Mouse (Mus musculus) hematopoietic stem cell, adult 5-6 weeks (primary cell): ENCODE results near the gene Itgal. TPM values are rescaled to one million over a fixed set of nuclear protein-coding genes. Genes with fewer than 3 reads are reported as not detected.
A peak's percentile ranks its signal among the peaks of the same experiment; 100 is the strongest.
"Not testable (repeated sequence)": the region's sequence is repeated elsewhere in the genome, so short reads cannot be mapped to it uniquely, and the experiment has no call there.

ENCODE experiments used
- ATAC-seq, 2 experiments: fragments of 125-278 bp in 1 of 2; replicated peaks in 1 of 2; 2 replicates each; pipeline ENCODE4 v1.8.0; 2016 to 2017; ENCODE audit warnings: inconsistent platforms in 2 of 2, mild to moderate bottlenecking in 2 of 2, moderate number of reproducible peaks in 2 of 2, low read depth in 1 of 2, moderate TSS enrichment in 1 of 2; ENCODE audit not compliant: low FRiP score in 2 of 2, poor library complexity in 2 of 2, severe bottlenecking in 2 of 2, insufficient read depth in 1 of 2, low TSS enrichment in 1 of 2
- total RNA-seq: library from RNA; stranded (forward); fragments of 172-1452, 232-1000 nt; gene quantifications from 2 replicates; pipeline ENCODE4 v1.2.3, GENCODE M21; 2017

The Itgal gene
- total RNA-seq, 1 experiment from 2014 or later, result 13.7 TPM

GRCm38 (mm10) chr7:127321106-127321505 is 25.0 kb downstream of the Itgal start:
- no peak for ATAC-seq

GRCm38 (mm10) chr7:127322085-127322484 is 26.0 kb downstream of the Itgal start:
- peak in 1 of 2 experiments; percentile 59; a peak in 1 of 4 replicates for ATAC-seq

- no peak for ATAC-seq
Measured at GRCm38 (mm10) chr7:127324944-127325343, 28.9 kb downstream of the Itgal start.

- no peak for ATAC-seq
Measured at GRCm38 (mm10) chr7:127325550-127325949, 29.5 kb downstream of the Itgal start.

GRCm38 (mm10) chr7:127326685-127327084 is 30.6 kb downstream of the Itgal start:
- ATAC-seq, result no peak

DNA sequence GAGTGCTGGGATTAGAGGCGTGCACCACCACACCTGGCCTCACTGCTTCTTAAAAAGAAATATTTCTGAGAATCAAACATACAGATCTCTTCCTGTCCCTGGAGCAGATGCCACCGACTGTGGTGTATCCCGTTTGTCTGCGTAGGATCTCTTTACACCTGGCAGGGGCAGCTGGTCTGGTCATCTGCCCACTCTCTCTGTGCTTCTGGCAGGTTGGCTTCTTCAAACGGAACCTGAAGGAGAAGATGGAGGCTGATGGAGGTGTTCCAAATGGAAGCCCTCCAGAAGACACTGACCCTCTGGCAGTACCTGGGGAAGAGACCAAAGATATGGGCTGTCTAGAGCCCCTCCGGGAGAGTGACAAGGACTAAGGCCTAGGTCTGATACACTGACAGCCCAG is 37.2 kb downstream of the Itgal start:
- ATAC-seq, result no peak

DNA sequence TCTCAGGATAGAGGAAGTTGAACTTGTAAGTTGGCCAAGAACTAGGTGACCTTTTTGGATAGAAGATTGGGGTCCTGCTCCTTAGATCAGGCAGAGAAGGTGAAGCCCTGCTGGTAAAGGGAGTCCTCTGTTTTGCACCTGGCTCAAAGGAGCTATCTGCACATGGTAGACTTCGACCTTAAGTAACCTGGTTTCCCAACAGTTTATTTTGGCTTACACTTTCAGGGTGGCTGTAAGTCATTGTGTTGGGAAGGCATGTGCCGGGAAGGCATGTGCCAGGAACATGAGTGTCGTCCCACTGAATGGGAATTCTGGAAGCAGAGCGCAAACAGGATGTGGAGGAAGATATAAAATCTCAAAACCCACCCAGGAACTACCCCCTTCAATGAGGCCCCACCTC is 39.5 kb downstream of the Itgal start:
- ATAC-seq, result no peak

DNA sequence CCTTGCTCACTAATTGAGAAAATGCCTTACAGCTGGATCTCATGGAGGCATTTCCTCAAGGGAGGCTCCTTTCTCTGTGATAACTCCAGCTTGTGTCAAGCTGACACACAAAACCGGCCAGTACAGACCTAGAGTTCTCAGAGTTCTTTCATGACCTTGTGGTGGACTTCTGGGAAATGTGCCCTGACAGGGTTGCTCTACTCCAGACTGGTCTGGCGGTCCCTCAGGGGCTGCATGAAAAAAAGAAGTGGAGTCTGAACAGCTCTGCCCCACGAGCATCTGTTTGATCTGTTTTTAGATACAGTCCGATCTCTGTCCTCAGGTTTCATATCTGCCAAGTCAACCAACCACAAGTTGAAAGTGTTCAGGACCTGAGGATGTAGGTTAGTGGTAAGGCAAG is 41.6 kb downstream of the Itgal start:
- ATAC-seq, result no peak

- ATAC-seq, result no peak
Measured at GRCm38 (mm10) chr7:127341356-127341755, 45.3 kb downstream of the Itgal start.

GRCm38 (mm10) chr7:127341861-127342260 is 45.8 kb downstream of the Itgal start:
- ATAC-seq, result not testable (repeated sequence)

DNA sequence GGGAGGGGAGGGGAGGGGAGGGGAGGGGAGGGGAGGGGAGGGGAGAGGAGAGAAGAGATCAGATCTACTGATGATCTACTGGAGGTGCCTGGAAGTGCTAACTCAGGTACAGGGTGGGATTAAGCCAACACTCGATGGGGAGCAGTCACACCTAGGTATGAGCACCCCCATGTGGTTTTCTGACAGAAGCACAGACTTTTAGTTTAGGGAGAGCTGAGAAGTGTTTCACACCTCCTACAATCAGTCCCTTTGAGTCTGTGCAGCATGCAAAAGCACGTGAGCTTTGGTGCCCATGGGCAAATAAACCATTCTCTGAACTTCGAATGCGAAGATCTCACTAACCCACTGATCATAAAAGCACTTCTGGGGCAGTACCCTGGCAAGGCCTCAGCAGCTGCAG is 46.3 kb downstream of the Itgal start:
- no peak for ATAC-seq

DNA sequence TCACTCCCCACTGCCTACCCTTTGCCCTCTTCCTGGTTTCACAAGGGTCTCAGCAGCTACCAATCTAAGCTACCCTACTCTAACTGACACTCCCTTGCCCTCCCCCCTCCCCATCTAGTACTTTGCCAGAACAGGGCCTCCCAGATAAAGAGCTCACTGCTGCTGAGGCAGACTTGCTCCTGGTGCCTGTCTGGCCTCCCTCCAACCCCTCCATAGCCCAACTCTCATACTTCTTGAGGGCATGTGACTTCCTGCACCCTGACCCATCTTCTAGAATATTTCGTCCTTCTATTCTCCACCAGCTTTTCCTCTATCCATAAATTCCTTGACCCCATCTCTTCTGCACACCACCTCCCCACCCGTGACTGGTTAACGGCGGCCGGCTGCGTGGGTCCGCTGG is 46.8 kb downstream of the Itgal start:
- ATAC-seq, result no peak

GRCm38 (mm10) chr7:127343351-127344019 is 47.4 kb downstream of the Itgal start:
- no peak for ATAC-seq

DNA sequence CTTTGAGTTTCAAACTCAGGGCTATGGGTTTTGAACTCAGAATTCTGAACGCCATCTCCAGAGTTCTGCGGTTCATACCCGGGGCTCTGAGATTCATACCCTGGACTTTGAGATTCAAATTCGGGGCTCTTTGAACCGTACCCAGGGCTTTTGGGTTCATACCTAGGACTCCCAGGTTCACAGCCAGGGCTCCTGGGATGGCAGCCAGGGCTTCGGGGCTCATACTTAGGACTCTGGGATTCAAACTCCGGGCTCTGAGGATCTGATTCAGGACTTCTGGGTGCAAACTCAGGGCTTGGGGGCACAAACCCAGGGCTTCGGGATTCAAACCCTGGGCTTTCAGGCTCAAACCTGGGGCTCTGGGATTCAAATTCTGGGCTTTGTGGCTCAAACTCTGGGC is 48.3 kb downstream of the Itgal start:
- ATAC-seq, result no peak

GRCm38 (mm10) chr7:127345092-127345491 is 49.0 kb downstream of the Itgal start:
- ATAC-seq, result no peak

DNA sequence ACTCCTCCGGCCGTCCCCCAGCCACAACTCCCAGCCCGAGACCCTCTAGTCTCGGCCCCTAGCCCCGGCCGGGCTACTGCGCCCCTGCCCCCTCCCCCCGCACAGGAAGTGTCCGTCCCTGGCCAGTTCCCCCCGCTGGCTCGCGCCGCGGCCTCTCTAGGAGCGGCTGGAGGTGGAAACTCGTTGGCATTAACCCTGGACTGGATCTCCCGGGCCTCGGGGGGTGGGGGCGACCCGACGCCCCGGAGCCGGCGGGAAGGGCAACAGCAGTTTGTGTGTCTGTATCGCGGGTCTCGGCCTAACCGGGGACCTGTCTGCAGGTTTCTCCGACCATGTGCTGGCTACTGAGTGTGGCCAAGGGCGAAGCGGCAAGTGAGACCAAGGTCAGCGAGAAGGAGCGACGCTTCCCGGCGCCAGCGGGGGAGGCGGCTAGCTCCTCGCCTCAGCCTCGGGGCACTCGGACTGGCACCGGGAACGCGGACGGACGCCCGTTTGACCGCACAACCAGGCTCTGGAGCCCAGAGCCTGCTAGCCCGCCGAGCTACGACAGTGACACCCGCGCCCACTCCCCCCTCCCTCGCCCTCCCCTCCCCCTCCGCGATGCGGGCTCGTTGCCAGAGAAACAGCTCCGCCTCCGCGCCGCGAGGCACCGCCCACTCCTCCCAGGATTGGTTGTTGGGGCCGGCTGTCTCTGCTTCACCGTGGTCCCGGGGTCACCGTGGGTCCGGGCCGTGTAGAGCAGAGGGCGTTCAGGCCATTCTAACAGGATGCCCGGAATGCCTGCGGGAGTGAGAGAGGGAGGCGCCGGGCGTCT is 49.7 kb downstream of the Itgal start, which contains the start of gene Zfp768:
Gene Zfp768 (minus strand): TSS at position 78 of the 814 bp plus-strand sequence.
- peak; percentile 82 to 87 for ATAC-seq

- ATAC-seq, result no peak
Measured at GRCm38 (mm10) chr7:127346676-127347075, 50.6 kb downstream of the Itgal start.

DNA sequence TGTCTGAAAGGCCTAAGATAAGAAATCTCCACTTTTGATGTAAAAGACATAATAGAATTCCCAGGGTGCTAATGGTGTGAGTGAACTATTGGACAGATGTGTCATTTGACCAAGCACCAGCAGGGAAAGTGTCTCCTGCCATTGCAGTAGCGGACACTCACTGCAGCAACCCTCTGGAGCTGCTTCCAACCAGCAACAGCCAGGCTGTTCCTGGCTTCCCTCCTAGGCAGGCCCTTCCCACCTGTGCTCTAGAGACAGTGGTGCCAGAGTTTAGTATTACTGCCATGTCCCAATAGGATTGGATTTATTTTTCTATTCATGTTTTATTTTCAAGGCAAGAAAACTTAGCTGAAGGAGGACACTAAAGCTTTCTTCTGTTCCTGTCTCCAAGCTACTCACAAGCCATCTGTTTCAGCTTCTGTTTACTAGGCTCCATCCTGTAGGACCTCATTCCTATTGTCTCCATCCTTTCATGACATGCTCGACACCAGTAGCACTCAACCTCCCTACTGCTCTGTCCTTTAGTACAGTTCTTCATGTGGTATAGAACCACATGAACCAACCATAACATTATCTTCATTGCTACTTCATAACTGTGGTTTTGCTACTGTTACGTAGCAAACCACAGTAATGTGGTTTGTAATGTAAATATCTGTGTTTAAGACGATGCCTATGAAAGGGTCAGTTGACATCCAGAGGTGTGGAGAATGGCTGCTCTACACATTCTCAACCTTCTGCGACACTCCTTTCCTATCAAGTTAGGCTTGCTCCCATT is 55.4 kb downstream of the Itgal start:
- ATAC-seq, result no peak
